Mouse (Mus musculus) hindbrain, embryonic 11.5 days (tissue): ENCODE data around the gene Kmt5a. TPM values are rescaled to one million over a fixed set of nuclear protein-coding genes. Genes with fewer than 3 reads are reported as not detected.

Source experiments
- ATAC-seq: fragments of 200-750 bp; cut with Nextera tagmentation; 2 replicates; pipeline ENCODE4 v1.8.0; 2017; ENCODE audit warnings: mild to moderate bottlenecking, moderate TSS enrichment, moderate library complexity; ENCODE audit not compliant: low FRiP score
- DNase-seq: peaks from one replicate; pipeline ENCODE4 v3.0.0-alpha.2; 2015; ENCODE audit warnings: low spot score
- H3K27ac ChIP-seq: fragments of 300-500 bp; sonication (generic); 2 replicates; pipeline ENCODE4 v1.5.1; 2014; ENCODE audit warnings: mild to moderate bottlenecking, low read depth, low read length
- H3K27me3 ChIP-seq: fragments of 300-500 bp; sonication (generic); 2 replicates; pipeline ENCODE4 v1.6.1; 2014; ENCODE audit warnings: mild to moderate bottlenecking, low read length, moderate library complexity, mixed read lengths; ENCODE audit not compliant: control insufficient read depth, insufficient read depth
- H3K36me3 ChIP-seq: fragments of 300-500 bp; sonication (generic); 2 replicates; pipeline ENCODE4 v1.6.1; 2014; ENCODE audit warnings: mild to moderate bottlenecking, low read length, moderate library complexity, mixed read lengths; ENCODE audit not compliant: control insufficient read depth, insufficient read depth
- H3K4me1 ChIP-seq: fragments of 300-500 bp; sonication (generic); replicated peaks from 2 replicates; pipeline ENCODE4 v1.6.1; 2014; ENCODE audit warnings: low read length, mixed read lengths; ENCODE audit not compliant: control insufficient read depth, insufficient read depth
- H3K4me2 ChIP-seq: fragments of 300-500 bp; sonication (generic); replicated peaks from 2 replicates; pipeline ENCODE4 v1.6.1; 2014; ENCODE audit warnings: mild to moderate bottlenecking, low read depth, low read length
- H3K4me3 ChIP-seq: fragments of 300-500 bp; sonication (generic); 2 replicates; pipeline ENCODE4 v1.5.1; 2014; ENCODE audit warnings: low read depth, low read length
- H3K9ac ChIP-seq: fragments of 300-500 bp; sonication (generic); 2 replicates; pipeline ENCODE4 v1.6.1; 2014; ENCODE audit warnings: low read depth, low read length
- H3K9me3 ChIP-seq: fragments of 300-500 bp; sonication (generic); 2 replicates; pipeline ENCODE4 v1.6.1; 2016; ENCODE audit warnings: low read length; ENCODE audit not compliant: control insufficient read depth
- WGBS: fragments of 180-500 bp; shearing (Covaris S2); extraction: QIAGEN DNeasy Blood & Tissue Kit; methylation state at CpG from one replicate; pipeline ENCODE4 v1.1.7; 2014; 5-methylcytosine and 5-hydroxymethylcytosine counted together
- polyA plus RNA-seq: library from polyadenylated mRNA; unstranded; fragments of >200 nt; fragmentation: Nextera tagmentation; extraction: Ambion mirVana; gene quantifications from 2 replicates; pipeline ENCODE4 v1.2.1, GENCODE M21; 2014

Kmt5a gene
- polyA plus RNA-seq, 1 experiment from 2014 or later, result 52.2 TPM

DNA sequence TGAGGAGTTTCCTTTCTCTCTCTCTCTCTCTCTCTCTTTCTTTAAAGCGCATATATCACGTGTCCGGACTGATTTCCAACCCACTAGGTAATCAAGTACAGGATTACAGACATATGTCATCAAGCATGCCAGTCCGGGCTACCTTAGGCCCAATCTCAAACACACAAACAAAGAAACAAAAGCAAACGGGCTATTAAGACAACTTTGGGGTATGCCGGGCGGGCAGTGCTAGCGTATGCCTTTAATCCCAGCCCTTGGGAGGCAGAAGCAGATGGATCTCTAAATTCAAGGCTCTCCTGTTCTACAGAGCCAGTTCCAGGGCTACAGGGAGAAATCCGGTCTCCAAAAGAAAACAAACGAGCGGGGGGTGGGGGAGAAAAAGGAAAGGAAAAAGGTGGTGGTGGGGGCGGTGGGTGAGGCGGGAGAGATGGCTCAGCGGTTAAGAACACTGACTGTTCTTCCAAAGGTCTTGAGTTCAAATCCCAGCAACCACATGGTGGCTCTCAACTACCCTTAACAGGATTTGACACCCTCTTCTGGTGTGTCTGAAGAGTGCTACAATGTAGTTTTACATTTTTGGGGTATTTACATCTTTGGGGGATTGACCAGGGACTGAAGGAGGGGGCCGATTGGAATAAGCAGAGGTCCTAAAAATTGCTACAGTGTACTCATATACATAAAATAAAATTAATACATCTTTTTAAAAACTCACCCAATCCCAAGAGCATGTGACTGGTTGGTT, 44.1 kb downstream of the Kmt5a start:
- DNase-seq, result no peak
- WGBS, result 11% methylated on average over 15 of the region's 15 CpGs
- peak overlapping the region; percentile 97 for H3K27ac ChIP-seq

GRCm38 (mm10) chr5:124485654-124486053, 45.9 kb downstream of the Kmt5a start:
- 94% methylated on average over 5 of the region's 5 CpGs for WGBS
- H3K4me1 ChIP-seq, result no peaks in the 10 kb centered on the region
- DNase-seq (no peak), ATAC-seq (no peak)
- no peak overlapping the region for H3K27ac ChIP-seq
- H3K36me3 ChIP-seq, result peaks cover 3% of the 10 kb centered on the region; the same call in 1 of the 2 replicates
- no peaks in the 10 kb centered on the region for H3K9me3 ChIP-seq
- H3K9ac ChIP-seq, result no peak overlapping the region
- H3K27me3 ChIP-seq, result no peaks in the 10 kb centered on the region
- H3K4me3 ChIP-seq, result no peak overlapping the region
- no peak overlapping the region for H3K4me2 ChIP-seq

More for the DNA sequence above, 44.1 kb downstream of the Kmt5a start:
- Histone ChIP-seq H3K9me3 (no peaks in the 10 kb centered on the region), H3K4me2 (peak overlapping the region; percentile 63), H3K9ac (peak overlapping the region; percentile 90), H3K27me3 (no peaks in the 10 kb centered on the region), H3K4me3 (peak overlapping the region; percentile 68), H3K4me1 (no peaks in the 10 kb centered on the region), H3K36me3 (no peaks in the 10 kb centered on the region)
- peak; percentile 62; the same call in 1 of the 2 replicates for ATAC-seq

DNA sequence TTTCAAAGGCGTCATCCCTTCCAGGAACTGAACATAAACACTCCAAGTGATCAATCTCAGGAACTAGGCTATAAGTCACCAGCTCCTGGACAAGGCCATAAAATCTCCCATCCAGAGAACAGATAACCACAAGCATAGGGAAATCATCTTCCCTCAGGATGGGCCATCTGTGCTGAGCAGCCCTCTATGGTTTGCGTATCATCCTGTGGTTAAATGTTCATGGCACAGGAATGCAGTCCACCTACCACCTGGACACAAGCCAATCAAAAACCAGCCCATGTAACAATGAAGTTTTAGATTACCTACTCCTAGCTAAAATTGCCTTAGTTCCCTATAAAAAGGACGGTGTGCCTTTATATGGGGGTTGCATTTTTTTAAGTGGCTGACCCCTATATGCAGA, 49.2 kb downstream of the Kmt5a start:
- no peaks in the 10 kb centered on the region for H3K27me3 ChIP-seq
- H3K4me2 ChIP-seq, result no peak overlapping the region
- 93% methylated on average over 3 of the region's 3 CpGs for WGBS
- H3K4me3 ChIP-seq, result no peak overlapping the region
- DNase-seq, result no peak
- H3K4me1 ChIP-seq, result no peaks in the 10 kb centered on the region
- H3K27ac ChIP-seq, result no peak overlapping the region
- H3K36me3 ChIP-seq, result peaks cover 3% of the 10 kb centered on the region; the same call in 1 of the 2 replicates
- H3K9me3 ChIP-seq, result no peaks in the 10 kb centered on the region
- ATAC-seq, result no peak
- no peak overlapping the region for H3K9ac ChIP-seq

DNA sequence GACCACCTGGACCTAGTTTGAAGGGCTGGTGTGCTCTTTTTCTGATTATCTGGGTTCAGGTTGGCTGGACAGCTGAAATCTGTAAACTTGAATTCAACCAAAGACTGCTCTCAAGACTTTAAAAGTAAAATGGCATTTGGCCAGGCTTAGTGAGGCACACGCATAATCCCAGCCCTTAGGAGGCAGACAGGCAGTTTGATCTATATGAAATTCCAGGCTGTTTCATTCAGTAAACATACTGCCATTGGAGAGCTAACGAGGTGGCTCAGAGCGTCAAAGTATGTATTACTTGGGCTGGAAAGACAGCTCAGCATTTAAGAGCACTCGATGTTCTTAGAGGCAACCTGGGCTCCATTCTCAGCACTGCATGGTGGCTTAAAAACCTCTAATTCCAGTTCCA, 52.0 kb downstream of the Kmt5a start:
- no peak overlapping the region for H3K27ac ChIP-seq
- H3K4me2 ChIP-seq, result no peak overlapping the region
- ATAC-seq, result no peak
- peaks cover 3% of the 10 kb centered on the region; the same call in 1 of the 2 replicates for H3K36me3 ChIP-seq
- no peak for DNase-seq
- 91% methylated on average over 4 of the region's 4 CpGs for WGBS
- peaks cover 3% of the 10 kb centered on the region for H3K4me1 ChIP-seq
- no peaks in the 10 kb centered on the region for H3K27me3 ChIP-seq
- no peak overlapping the region for H3K4me3 ChIP-seq
- no peaks in the 10 kb centered on the region for H3K9me3 ChIP-seq
- no peak overlapping the region for H3K9ac ChIP-seq

- no peak overlapping the region for H3K4me2 ChIP-seq
- DNase-seq, result no peak
- ATAC-seq, result no peak
- WGBS, result 90% methylated on average over 4 of the region's 4 CpGs
- H3K9ac ChIP-seq, result no peak overlapping the region
- no peaks in the 10 kb centered on the region for H3K9me3 ChIP-seq
- peaks cover 3% of the 10 kb centered on the region; the same call in 1 of the 2 replicates for H3K36me3 ChIP-seq
- peaks cover 3% of the 10 kb centered on the region for H3K4me1 ChIP-seq
- H3K4me3 ChIP-seq, result no peak overlapping the region
- no peak overlapping the region for H3K27ac ChIP-seq
- no peaks in the 10 kb centered on the region for H3K27me3 ChIP-seq
These were observed 52.9 kb downstream of the Kmt5a start for GRCm38 (mm10) chr5:124492618-124493017.

- WGBS, result 91% methylated on average over 11 of the region's 11 CpGs
- H3K36me3 ChIP-seq, result peaks cover 3% of the 10 kb centered on the region; the same call in 1 of the 2 replicates
- no peak overlapping the region for H3K27ac ChIP-seq
These were observed 53.7 kb downstream of the Kmt5a start for GRCm38 (mm10) chr5:124493455-124493854.

GRCm38 (mm10) chr5:124495547-124495946, 55.8 kb downstream of the Kmt5a start:
- no peak overlapping the region for H3K4me3 ChIP-seq
- no peak overlapping the region for H3K9ac ChIP-seq
- H3K4me2 ChIP-seq, result no peak overlapping the region
- H3K27me3 ChIP-seq, result no peaks in the 10 kb centered on the region
- ATAC-seq (no peak), DNase-seq (peak; percentile 40)
- peaks cover 6% of the 10 kb centered on the region for H3K4me1 ChIP-seq
- no peak overlapping the region for H3K27ac ChIP-seq
- H3K9me3 ChIP-seq, result no peaks in the 10 kb centered on the region
- no peaks in the 10 kb centered on the region for H3K36me3 ChIP-seq
- WGBS, result 44% methylated on average over 7 of the region's 7 CpGs

More at GRCm38 (mm10) chr5:124493455-124493854, 53.7 kb downstream of the Kmt5a start:
- Histone ChIP-seq H3K4me3 (no peak overlapping the region), H3K9ac (no peak overlapping the region), H3K9me3 (no peaks in the 10 kb centered on the region), H3K4me1 (peaks cover 3% of the 10 kb centered on the region), H3K4me2 (no peak overlapping the region), H3K27me3 (no peaks in the 10 kb centered on the region)
- no peak for ATAC-seq
- no peak for DNase-seq

GRCm38 (mm10) chr5:124496614-124497514, 57.1 kb downstream of the Kmt5a start:
- Histone ChIP-seq H3K27me3 (no peaks in the 10 kb centered on the region), H3K4me2 (no peak overlapping the region), H3K27ac (no peak overlapping the region), H3K9me3 (no peaks in the 10 kb centered on the region), H3K4me3 (no peak overlapping the region), H3K4me1 (peaks cover 6% of the 10 kb centered on the region), H3K36me3 (no peaks in the 10 kb centered on the region), H3K9ac (no peak overlapping the region)
- DNase-seq (no peak), ATAC-seq (no peak)
- WGBS, result 69% methylated on average over 15 of the region's 15 CpGs
